Mouse (Mus musculus) lung, postnatal 0 days (tissue): Measurements from ENCODE around the gene Sdr39u1.

Experiments
- CTCF ChIP-seq: IDR thresholded peaks from 2 replicates; pipeline ENCODE4 v1.5.1; 2016; ENCODE audit warnings: antibody characterized with exemption, mild to moderate bottlenecking
- EP300 ChIP-seq: IDR thresholded peaks from 2 replicates; pipeline ENCODE4 v1.6.1; 2016; ENCODE audit warnings: antibody characterized with exemption, mild to moderate bottlenecking, control low read depth

DNA sequence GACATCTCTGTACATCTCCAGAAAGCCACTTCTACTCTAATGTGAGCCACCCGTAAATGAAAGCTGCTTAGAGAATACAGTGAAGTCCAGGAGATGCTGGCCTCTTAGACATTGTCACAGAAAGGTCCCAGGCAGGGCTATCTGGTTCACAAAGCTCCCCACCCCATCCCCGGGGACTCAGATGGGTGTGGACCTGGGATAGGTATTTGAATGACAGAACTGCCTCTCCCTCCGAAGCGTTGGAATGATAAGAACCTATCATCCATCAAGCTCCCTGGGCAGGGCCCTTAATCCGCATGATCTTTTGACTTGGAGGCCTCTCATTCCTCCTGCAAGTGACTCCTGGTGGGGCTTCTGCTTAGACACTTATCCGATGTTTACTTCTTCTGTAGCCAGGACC lies 49.2 kb downstream of the Sdr39u1 start:
- no peak for TF ChIP-seq EP300
- no peak for TF ChIP-seq CTCF
